Comparison of ENCODE assay signal across 8 mouse cellular contexts in genomic region chr9:108577934-108578544, GRCm38 (mm10). TPM values are rescaled to one million over a fixed set of nuclear protein-coding genes. Genes with fewer than 3 reads are reported as not detected.
DNase-seq lines count a peak whose midpoint lies in the region; ATAC-seq and TF ChIP-seq lines count a peak whose summit lies in the region.

No protein-coding gene starts in this region.

- no peak for TF ChIP-seq CTCF in spleen, adult 2 months (IDR thresholded peaks at IDR 0.05; ENCODE audit: extremely low read depth, insufficient read depth, insufficient read length, insufficient replicate concordance)
- no peak for TF ChIP-seq CTCF in olfactory bulb, adult 2 months (IDR thresholded peaks at IDR 0.05; ENCODE audit: insufficient read depth, low read depth, low read length)

- peak overlapping the region; percentile 96 for H3K4me3 ChIP-seq in spleen, adult 2 months (ENCODE audit: extremely low read depth, insufficient read depth, insufficient read length)
- H3K4me3 ChIP-seq in brown adipose tissue, adult 24 weeks (ENCODE audit: insufficient read depth, low read depth, low read length), result peak overlapping the region; percentile 74
- peak overlapping the region; percentile 82 for H3K4me3 ChIP-seq in forebrain, embryonic 14.5 days (ENCODE audit: low read depth, low read length)
- peak overlapping the region; percentile 63 for H3K4me3 ChIP-seq in hindbrain, embryonic 14.5 days (replicated peaks; ENCODE audit: low read length)
- H3K4me3 ChIP-seq in liver, embryonic 16.5 days (ENCODE audit: low read depth, low read length), result peak overlapping the region; percentile 78
- H3K4me3 ChIP-seq in olfactory bulb, adult 2 months (ENCODE audit: insufficient read depth, low read depth, low read length), result peak overlapping the region; percentile 90

- DNase-seq in spleen, adult 2 months (ENCODE audit: low read depth in 1 of 2, low spot score in 2 of 2), result no peak
- no peak for DNase-seq in spleen, adult 12 weeks (ENCODE audit: low spot score)
- peak; percentile 61 for DNase-seq in forebrain, embryonic 14.5 days (ENCODE audit: low spot score)
- no peak for DNase-seq in hindbrain, embryonic 14.5 days (ENCODE audit: low spot score)
- no peak for DNase-seq in layer of hippocampus, adult 9-10 months (ENCODE audit: low spot score)

- H3K4me1 ChIP-seq in spleen, adult 2 months (ENCODE audit: control insufficient read depth, insufficient read depth, insufficient read length), result peaks cover 3% of the 10 kb centered on the region; the same call in 1 of the 2 replicates
- peaks cover 8% of the 10 kb centered on the region for H3K4me1 ChIP-seq in brown adipose tissue, adult 24 weeks (ENCODE audit: control insufficient read depth, insufficient read depth, insufficient read length, low read length)
- peaks cover 26% of the 10 kb centered on the region for H3K4me1 ChIP-seq in forebrain, embryonic 14.5 days (ENCODE audit: control insufficient read depth, insufficient read depth, low read length)
- H3K4me1 ChIP-seq in hindbrain, embryonic 14.5 days (replicated peaks; ENCODE audit: control insufficient read depth, insufficient read depth, low read length), result peaks cover 51% of the 10 kb centered on the region
- H3K4me1 ChIP-seq in liver, embryonic 16.5 days (ENCODE audit: control insufficient read depth, low read depth, low read length), result peaks cover 17% of the 10 kb centered on the region
- H3K4me1 ChIP-seq in olfactory bulb, adult 2 months (ENCODE audit: control insufficient read depth, insufficient read depth, low read length), result peaks cover 59% of the 10 kb centered on the region

- no peak for TF ChIP-seq POLR2A in spleen, adult 2 months (IDR thresholded peaks at IDR 0.05; ENCODE audit: low read depth, low read length)
- no peak for TF ChIP-seq POLR2A in olfactory bulb, adult 2 months (IDR thresholded peaks at IDR 0.05; ENCODE audit: insufficient read depth, low read depth, low read length)

- 1% methylated on average over 24 of the region's 24 CpGs for WGBS in spleen, adult 2 months
- WGBS in forebrain, embryonic 14.5 days, result under 1% methylated on average over 24 of the region's 24 CpGs
- under 1% methylated on average over 24 of the region's 24 CpGs for WGBS in hindbrain, embryonic 14.5 days
- WGBS in liver, embryonic 16.5 days (ENCODE audit: insufficient replicate concordance), result under 1% methylated on average over 24 of the region's 24 CpGs
- under 1% methylated on average over 24 of the region's 24 CpGs for WGBS in olfactory bulb, adult 2 months

- H3K27ac ChIP-seq in spleen, adult 2 months (ENCODE audit: insufficient read depth, low read length), result peak overlapping the region; percentile 88
- H3K27ac ChIP-seq in brown adipose tissue, adult 24 weeks (replicated peaks; ENCODE audit: low read depth, low read length), result peak overlapping the region; percentile 44; the same call in 1 of the 2 replicates
- peak overlapping the region; percentile 93 for H3K27ac ChIP-seq in forebrain, embryonic 14.5 days (ENCODE audit: low read depth, low read length)
- H3K27ac ChIP-seq in hindbrain, embryonic 14.5 days, result peak overlapping the region; percentile 95
- peak overlapping the region; percentile 67 for H3K27ac ChIP-seq in liver, embryonic 16.5 days (ENCODE audit: low read length)
- H3K27ac ChIP-seq in olfactory bulb, adult 2 months (ENCODE audit: insufficient read depth, low read depth, low read length), result peak overlapping the region; percentile 91

- no peaks in the 10 kb centered on the region for H3K27me3 ChIP-seq in spleen, adult 2 months (ENCODE audit: control insufficient read depth, insufficient read depth, low read length)
- H3K27me3 ChIP-seq in forebrain, embryonic 14.5 days (replicated peaks; ENCODE audit: control insufficient read depth, insufficient read depth, low read length), result no peaks in the 10 kb centered on the region
- H3K27me3 ChIP-seq in hindbrain, embryonic 14.5 days (ENCODE audit: control insufficient read depth, insufficient read depth, low read length), result no peaks in the 10 kb centered on the region
- no peaks in the 10 kb centered on the region for H3K27me3 ChIP-seq in liver, embryonic 16.5 days (ENCODE audit: control insufficient read depth, insufficient read depth, low read depth, low read length)

- peak overlapping the region; percentile 62 for H3K4me2 ChIP-seq in forebrain, embryonic 14.5 days (ENCODE audit: low read length)
- peak overlapping the region; percentile 84 for H3K4me2 ChIP-seq in hindbrain, embryonic 14.5 days (replicated peaks)
- peak overlapping the region; percentile 96 for H3K4me2 ChIP-seq in liver, embryonic 16.5 days (ENCODE audit: low read depth, low read length)

- no peaks in the 10 kb centered on the region for H3K9me3 ChIP-seq in forebrain, embryonic 14.5 days (replicated peaks; ENCODE audit: control insufficient read depth, low read length)
- no peaks in the 10 kb centered on the region for H3K9me3 ChIP-seq in hindbrain, embryonic 14.5 days (ENCODE audit: control insufficient read depth, low read length)
- H3K9me3 ChIP-seq in liver, embryonic 16.5 days (replicated peaks; ENCODE audit: control insufficient read depth, low read length), result no peaks in the 10 kb centered on the region

- peaks cover 6% of the 10 kb centered on the region for H3K36me3 ChIP-seq in spleen, adult 2 months (ENCODE audit: control insufficient read depth, insufficient read depth, low read length)
- peaks cover 38% of the 10 kb centered on the region for H3K36me3 ChIP-seq in forebrain, embryonic 14.5 days (ENCODE audit: control insufficient read depth, insufficient read depth, low read length)
- H3K36me3 ChIP-seq in hindbrain, embryonic 14.5 days (replicated peaks; ENCODE audit: control insufficient read depth, insufficient read depth), result peaks cover 54% of the 10 kb centered on the region
- H3K36me3 ChIP-seq in liver, embryonic 16.5 days (ENCODE audit: control insufficient read depth, insufficient read depth), result 0 out of 2 replicates have a peak, but pooled peaks cover 2% of the 10 kb centered on the region

- H3K9ac ChIP-seq in forebrain, embryonic 14.5 days (ENCODE audit: low read length), result peak overlapping the region; percentile 91
- peak overlapping the region; percentile 84 for H3K9ac ChIP-seq in hindbrain, embryonic 14.5 days
- H3K9ac ChIP-seq in liver, embryonic 16.5 days (ENCODE audit: low read depth, low read length), result peak overlapping the region; percentile 78

- peak; percentile 19 for ATAC-seq in forebrain, embryonic 14.5 days
- ATAC-seq in hindbrain, embryonic 14.5 days (ENCODE audit: low FRiP score), result peak; percentile 49; the same call in 1 of the 2 replicates
- ATAC-seq in liver, embryonic 16.5 days (ENCODE audit: low read depth), result 0 out of 2 replicates have a peak, but pooled peaks have one; percentile 5

RNA-seq across cellular contexts. Expression of gene Wdr6, which starts 0.5 kb away (rescaled TPM):
- polyA plus RNA-seq in spleen, adult 2 months (2012; rRNA removed), result 36.0 and 44.4 TPM in 2 replicates
- polyA plus RNA-seq in brown adipose tissue, adult 24 weeks (2012; ENCODE audit: insufficient read depth, insufficient read length, missing spikeins), result 14.6 TPM in 2 replicates
- 162 and 187 TPM in 2 replicates for polyA plus RNA-seq in forebrain, embryonic 14.5 days (2014; fragmentation: Nextera tagmentation; extraction: Ambion mirVana)
- polyA plus RNA-seq in hindbrain, embryonic 14.5 days (2014; fragmentation: Nextera tagmentation; extraction: Ambion mirVana), result 240 and 242 TPM in 2 replicates
- polyA plus RNA-seq in liver, embryonic 16.5 days (2015; fragmentation: Nextera tagmentation; extraction: Ambion mirVana), result 10.0 and 12.2 TPM in 2 replicates
- polyA plus RNA-seq in olfactory bulb, adult 2 months (2012; ENCODE audit: insufficient read depth, insufficient read length, low replicate concordance, missing spikeins), result 73.0 TPM in 1 of 2 replicates, not detected in the other

RNA-seq across cellular contexts. Expression of gene Dalrd3, which starts 8.4 kb away (rescaled TPM):
- polyA plus RNA-seq in spleen, adult 2 months (2012; rRNA removed), result 187 and 225 TPM in 2 replicates
- 57.1 and 58.3 TPM in 2 replicates for polyA plus RNA-seq in brown adipose tissue, adult 24 weeks (2012; ENCODE audit: insufficient read depth, insufficient read length, missing spikeins)
- 188 and 190 TPM in 2 replicates for polyA plus RNA-seq in forebrain, embryonic 14.5 days (2014; fragmentation: Nextera tagmentation; extraction: Ambion mirVana)
- 241 and 242 TPM in 2 replicates for polyA plus RNA-seq in hindbrain, embryonic 14.5 days (2014; fragmentation: Nextera tagmentation; extraction: Ambion mirVana)
- 27.3 and 30.0 TPM in 2 replicates for polyA plus RNA-seq in liver, embryonic 16.5 days (2015; fragmentation: Nextera tagmentation; extraction: Ambion mirVana)
- polyA plus RNA-seq in olfactory bulb, adult 2 months (2012; ENCODE audit: insufficient read depth, insufficient read length, low replicate concordance, missing spikeins), result not detected in 2 replicates

RNA-seq across cellular contexts. Expression of gene Ndufaf3, which starts 10.8 kb away (rescaled TPM):
- polyA plus RNA-seq in spleen, adult 2 months (2012; rRNA removed), result 23.1 and 27.1 TPM in 2 replicates
- polyA plus RNA-seq in brown adipose tissue, adult 24 weeks (2012; ENCODE audit: insufficient read depth, insufficient read length, missing spikeins), result 91.2 and 111 TPM in 2 replicates
- 82.7 and 105 TPM in 2 replicates for polyA plus RNA-seq in forebrain, embryonic 14.5 days (2014; fragmentation: Nextera tagmentation; extraction: Ambion mirVana)
- 80.9 and 93.2 TPM in 2 replicates for polyA plus RNA-seq in hindbrain, embryonic 14.5 days (2014; fragmentation: Nextera tagmentation; extraction: Ambion mirVana)
- polyA plus RNA-seq in liver, embryonic 16.5 days (2015; fragmentation: Nextera tagmentation; extraction: Ambion mirVana), result 21.6 and 21.9 TPM in 2 replicates
- polyA plus RNA-seq in olfactory bulb, adult 2 months (2012; ENCODE audit: insufficient read depth, insufficient read length, low replicate concordance, missing spikeins), result not detected in 2 replicates

RNA-seq across cellular contexts. Expression of gene Impdh2, which starts 18.0 kb away (rescaled TPM):
- 106 and 107 TPM in 2 replicates for polyA plus RNA-seq in spleen, adult 2 months (2012; rRNA removed)
- polyA plus RNA-seq in brown adipose tissue, adult 24 weeks (2012; ENCODE audit: insufficient read depth, insufficient read length, missing spikeins), result 18.9 and 21.5 TPM in 2 replicates
- polyA plus RNA-seq in forebrain, embryonic 14.5 days (2014; fragmentation: Nextera tagmentation; extraction: Ambion mirVana), result 125 and 136 TPM in 2 replicates
- 107 and 110 TPM in 2 replicates for polyA plus RNA-seq in hindbrain, embryonic 14.5 days (2014; fragmentation: Nextera tagmentation; extraction: Ambion mirVana)
- 80.0 and 86.8 TPM in 2 replicates for polyA plus RNA-seq in liver, embryonic 16.5 days (2015; fragmentation: Nextera tagmentation; extraction: Ambion mirVana)
- not detected in 2 replicates for polyA plus RNA-seq in olfactory bulb, adult 2 months (2012; ENCODE audit: insufficient read depth, insufficient read length, low replicate concordance, missing spikeins)

RNA-seq across cellular contexts. Expression of gene P4htm, which starts 19.4 kb away (rescaled TPM):
- 5.9 and 7.9 TPM in 2 replicates for polyA plus RNA-seq in spleen, adult 2 months (2012; rRNA removed)
- 0.83 and 1.3 TPM in 2 replicates for polyA plus RNA-seq in brown adipose tissue, adult 24 weeks (2012; ENCODE audit: insufficient read depth, insufficient read length, missing spikeins)
- 14.5 and 18.1 TPM in 2 replicates for polyA plus RNA-seq in forebrain, embryonic 14.5 days (2014; fragmentation: Nextera tagmentation; extraction: Ambion mirVana)
- polyA plus RNA-seq in hindbrain, embryonic 14.5 days (2014; fragmentation: Nextera tagmentation; extraction: Ambion mirVana), result 29.7 and 33.2 TPM in 2 replicates
- polyA plus RNA-seq in liver, embryonic 16.5 days (2015; fragmentation: Nextera tagmentation; extraction: Ambion mirVana), result 0.48 and 0.70 TPM in 2 replicates
- polyA plus RNA-seq in olfactory bulb, adult 2 months (2012; ENCODE audit: insufficient read depth, insufficient read length, low replicate concordance, missing spikeins), result not detected in 2 replicates

Comparison
In these comparisons a context has a peak if more than half of its experiments do, and no peak if none do; other contexts are left out.
1. H3K27ac ChIP-seq: peak in every context shown above with its lines; median percentile 95 in hindbrain, embryonic 14.5 days; 93 in forebrain, embryonic 14.5 days; 91 in olfactory bulb, adult 2 months; 88 in spleen, adult 2 months; 67 in liver, embryonic 16.5 days; 44 in brown adipose tissue, adult 24 weeks.
2. RNA of gene Ndufaf3, which starts 10.8 kb away (polyA plus RNA-seq): 82.7 to 105 TPM in forebrain, embryonic 14.5 days, 80.9 to 93.2 TPM in hindbrain, embryonic 14.5 days, 91.2 to 111 TPM in brown adipose tissue, adult 24 weeks, 23.1 to 27.1 TPM in spleen, adult 2 months and 21.6 to 21.9 TPM in liver, embryonic 16.5 days; not detected in olfactory bulb, adult 2 months; every median in the first group is over 10 times any median in the second.
3. Peak in every context shown above with its lines, with median percentiles within 50 percentile points of each other: H3K4me3 ChIP-seq, ATAC-seq, H3K4me2 ChIP-seq and H3K9ac ChIP-seq.